Mouse (Mus musculus): ENCODE measurements around the gene Ank3. TPM values are rescaled to one million over a fixed set of nuclear protein-coding genes. Genes with fewer than 3 reads are reported as not detected.

The Ank3 gene
- polyA plus RNA-seq, 2 experiments = 3.1 to 5.3 TPM

DNA sequence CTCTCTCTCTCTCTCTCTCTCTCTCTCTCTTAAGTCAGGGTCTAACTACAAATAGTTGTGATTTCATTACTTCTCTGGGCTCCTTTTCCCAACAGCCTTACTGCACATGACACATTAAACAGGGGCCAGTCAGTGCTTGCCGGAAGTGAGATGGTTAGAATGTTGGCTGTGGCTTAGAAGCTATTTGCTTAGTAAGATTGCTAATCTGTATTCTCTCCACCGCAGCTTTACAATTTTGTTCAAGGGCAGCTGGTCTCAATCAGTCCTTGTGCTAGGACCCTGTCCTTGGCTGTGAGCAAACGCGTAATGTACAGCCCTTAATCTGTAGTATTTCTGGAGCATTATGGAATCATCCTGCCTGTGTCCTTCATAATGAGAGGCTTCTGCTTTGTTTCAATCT lies 31.6 kb downstream of the Ank3 start:
- no peaks in the 10 kb centered on the region for H3K27me3 ChIP-seq (ENCODE audit: control insufficient read depth, insufficient read depth, low read length)
- no peaks in the 10 kb centered on the region for H3K9me3 ChIP-seq (ENCODE audit: control insufficient read depth, low read length)
- H3K4me1 ChIP-seq (replicated peaks; ENCODE audit: control insufficient read depth in 2 of 2, insufficient read depth in 2 of 2, low read length in 1 of 2) = no peaks in the 10 kb centered on the region
- H3K27ac ChIP-seq = no peak overlapping the region
- no peaks in the 10 kb centered on the region for H3K36me3 ChIP-seq (replicated peaks; ENCODE audit: control insufficient read depth, insufficient read depth, low read depth)
- whole genome bisulfite sequencing (ENCODE audit: insufficient replicate concordance) = 75% methylated on average over 4 of the region's 4 CpGs
- ATAC-seq (ENCODE audit: insufficient read depth) = no peak
- no peak for TF ChIP-seq EP300 (IDR thresholded peaks at IDR 0.05; ENCODE audit: low read depth)
- no peak for TF ChIP-seq CTCF (IDR thresholded peaks at IDR 0.05; ENCODE audit: low read depth)
- no peak overlapping the region for H3K4me2 ChIP-seq (ENCODE audit: low read depth)
- H3K4me3 ChIP-seq (ENCODE audit: insufficient read depth in 1 of 2, low read depth in 2 of 2, low read length in 2 of 2) = no peak overlapping the region
- DNase-seq (ENCODE audit: low read depth in 3 of 3, low spot score in 3 of 3) = no peak
- no peak overlapping the region for H3K9ac ChIP-seq (replicated peaks)

- Histone ChIP-seq H3K36me3 (replicated peaks; ENCODE audit: control insufficient read depth, insufficient read depth, low read depth) (no peaks in the 10 kb centered on the region), H3K9me3 (ENCODE audit: control insufficient read depth, low read length) (no peaks in the 10 kb centered on the region), H3K27me3 (ENCODE audit: control insufficient read depth, insufficient read depth, low read length) (no peaks in the 10 kb centered on the region), H3K4me3 (ENCODE audit: insufficient read depth in 1 of 2, low read depth in 2 of 2, low read length in 2 of 2) (no peak overlapping the region), H3K9ac (replicated peaks) (no peak overlapping the region), H3K27ac (no peak overlapping the region), H3K4me1 (replicated peaks; ENCODE audit: control insufficient read depth in 2 of 2, insufficient read depth in 2 of 2, low read length in 1 of 2) (no peaks in the 10 kb centered on the region), H3K4me2 (ENCODE audit: low read depth) (no peak overlapping the region)
- TF ChIP-seq EP300 (IDR thresholded peaks at IDR 0.05; ENCODE audit: low read depth) = no peak
- no peak for TF ChIP-seq CTCF (IDR thresholded peaks at IDR 0.05; ENCODE audit: low read depth)
- DNase-seq (ENCODE audit: low read depth in 3 of 3, low spot score in 3 of 3) = no peak
- ATAC-seq (ENCODE audit: insufficient read depth) = no peak
- WGBS (ENCODE audit: insufficient replicate concordance) = 66% methylated on average over 7 of the region's 7 CpGs
Measured at GRCm38 (mm10) chr10:69431101-69431500, 32.5 kb downstream of the Ank3 start.

GRCm38 (mm10) chr10:69435213-69435612 lies 36.6 kb downstream of the Ank3 start:
- no peaks in the 10 kb centered on the region for H3K27me3 ChIP-seq (ENCODE audit: control insufficient read depth, insufficient read depth, low read length)
- no peak overlapping the region for H3K4me2 ChIP-seq (ENCODE audit: low read depth)
- WGBS (ENCODE audit: insufficient replicate concordance) = 71% methylated on average over 6 of the region's 6 CpGs
- H3K9me3 ChIP-seq (ENCODE audit: control insufficient read depth, low read length) = no peaks in the 10 kb centered on the region
- H3K4me1 ChIP-seq (replicated peaks; ENCODE audit: control insufficient read depth in 2 of 2, insufficient read depth in 2 of 2, low read length in 1 of 2) = no peaks in the 10 kb centered on the region
- H3K9ac ChIP-seq (replicated peaks) = no peak overlapping the region
- ATAC-seq (ENCODE audit: insufficient read depth) = no peak
- H3K4me3 ChIP-seq (ENCODE audit: insufficient read depth in 1 of 2, low read depth in 2 of 2, low read length in 2 of 2) = no peak overlapping the region
- TF ChIP-seq EP300 (IDR thresholded peaks at IDR 0.05; ENCODE audit: low read depth) (no peak), CTCF (IDR thresholded peaks at IDR 0.05; ENCODE audit: low read depth) (no peak)
- no peak overlapping the region for H3K27ac ChIP-seq
- no peak for DNase-seq (ENCODE audit: low read depth in 3 of 3, low spot score in 3 of 3)
- H3K36me3 ChIP-seq (replicated peaks; ENCODE audit: control insufficient read depth, insufficient read depth, low read depth) = no peaks in the 10 kb centered on the region

DNA sequence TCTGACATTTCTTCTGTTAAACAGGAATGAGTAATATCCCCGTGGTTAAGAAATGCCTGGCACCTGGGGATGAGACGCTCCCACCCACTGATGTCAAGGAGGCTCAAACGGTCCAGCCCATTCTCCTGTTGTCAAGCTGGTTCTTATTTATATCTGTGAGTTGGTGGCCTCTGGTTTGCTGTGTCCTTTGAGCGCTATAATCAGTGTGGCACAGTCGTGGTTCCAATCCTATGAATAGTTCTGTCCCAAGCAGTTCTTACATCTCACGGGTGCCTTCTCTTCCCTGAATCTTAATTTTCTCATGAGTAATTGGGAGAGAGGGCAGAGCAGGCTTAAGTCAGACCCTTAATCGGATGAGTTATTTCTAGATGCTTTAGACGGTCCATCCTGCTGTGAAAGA lies 40.9 kb downstream of the Ank3 start:
- no peaks in the 10 kb centered on the region for H3K36me3 ChIP-seq (replicated peaks; ENCODE audit: control insufficient read depth, insufficient read depth, low read depth)
- no peaks in the 10 kb centered on the region for H3K4me1 ChIP-seq (replicated peaks; ENCODE audit: control insufficient read depth in 2 of 2, insufficient read depth in 2 of 2, low read length in 1 of 2)
- no peaks in the 10 kb centered on the region for H3K9me3 ChIP-seq (ENCODE audit: control insufficient read depth, low read length)
- TF ChIP-seq CTCF (IDR thresholded peaks at IDR 0.05; ENCODE audit: low read depth) = no peak
- TF ChIP-seq EP300 (IDR thresholded peaks at IDR 0.05; ENCODE audit: low read depth) = no peak
- H3K4me2 ChIP-seq (ENCODE audit: low read depth) = no peak overlapping the region
- H3K4me3 ChIP-seq (ENCODE audit: insufficient read depth in 1 of 2, low read depth in 2 of 2, low read length in 2 of 2) = no peak overlapping the region
- DNase-seq (ENCODE audit: low read depth in 3 of 3, low spot score in 3 of 3) (no peak), ATAC-seq (ENCODE audit: insufficient read depth) (no peak)
- no peaks in the 10 kb centered on the region for H3K27me3 ChIP-seq (ENCODE audit: control insufficient read depth, insufficient read depth, low read length)
- H3K9ac ChIP-seq (replicated peaks) = no peak overlapping the region
- WGBS (ENCODE audit: insufficient replicate concordance) = 62% methylated on average over 8 of the region's 8 CpGs
- H3K27ac ChIP-seq = no peak overlapping the region

GRCm38 (mm10) chr10:69444546-69444945 lies 46.0 kb downstream of the Ank3 start:
- no peak overlapping the region for H3K4me2 ChIP-seq (ENCODE audit: low read depth)
- no peak for DNase-seq (ENCODE audit: low read depth in 3 of 3, low spot score in 3 of 3)
- no peak overlapping the region for H3K9ac ChIP-seq (replicated peaks)
- no peaks in the 10 kb centered on the region for H3K36me3 ChIP-seq (replicated peaks; ENCODE audit: control insufficient read depth, insufficient read depth, low read depth)
- ATAC-seq (ENCODE audit: insufficient read depth) = no peak
- H3K4me3 ChIP-seq (ENCODE audit: insufficient read depth in 1 of 2, low read depth in 2 of 2, low read length in 2 of 2) = no peak overlapping the region
- WGBS (ENCODE audit: insufficient replicate concordance) = 55% methylated on average over 5 of the region's 5 CpGs
- no peaks in the 10 kb centered on the region for H3K27me3 ChIP-seq (ENCODE audit: control insufficient read depth, insufficient read depth, low read length)
- no peaks in the 10 kb centered on the region for H3K4me1 ChIP-seq (replicated peaks; ENCODE audit: control insufficient read depth in 2 of 2, insufficient read depth in 2 of 2, low read length in 1 of 2)
- H3K9me3 ChIP-seq (ENCODE audit: control insufficient read depth, low read length) = no peaks in the 10 kb centered on the region
- TF ChIP-seq EP300 (IDR thresholded peaks at IDR 0.05; ENCODE audit: low read depth) (no peak), CTCF (IDR thresholded peaks at IDR 0.05; ENCODE audit: low read depth) (no peak)
- H3K27ac ChIP-seq = no peak overlapping the region
